Mouse (Mus musculus): Measurements from ENCODE around the gene Grap.
A peak's percentile ranks its signal among the peaks of the same experiment; 100 is the strongest.

Gene Grap

GRCm38 (mm10) chr11:61658360-61658922, 5.4 kb downstream of the Grap start:
- DNase-seq (ENCODE audit: low spot score) = no peak

GRCm38 (mm10) chr11:61659011-61659858, 6.2 kb downstream of the Grap start:
- no peak for DNase-seq (ENCODE audit: low spot score)

- DNase-seq (ENCODE audit: low spot score) = no peak
Observed at GRCm38 (mm10) chr11:61660001-61660400, 6.9 kb downstream of the Grap start.

GRCm38 (mm10) chr11:61660806-61661392, 7.8 kb downstream of the Grap start:
- no peak for DNase-seq (ENCODE audit: low spot score)

- DNase-seq (ENCODE audit: low spot score) = no peak
Observed at GRCm38 (mm10) chr11:61662189-61662588, 9.1 kb downstream of the Grap start.

GRCm38 (mm10) chr11:61665401-61665800, 12.3 kb downstream of the Grap start:
- DNase-seq (ENCODE audit: low spot score) = no peak

GRCm38 (mm10) chr11:61665991-61666799, 13.1 kb downstream of the Grap start:
- peak; percentile 73 for DNase-seq (ENCODE audit: low spot score)

- DNase-seq (ENCODE audit: low spot score) = no peak
Observed at GRCm38 (mm10) chr11:61667248-61667647, 14.2 kb downstream of the Grap start.

GRCm38 (mm10) chr11:61667782-61668181, 14.7 kb downstream of the Grap start:
- DNase-seq (ENCODE audit: low spot score) = no peak

- DNase-seq (ENCODE audit: low spot score) = no peak
Observed at GRCm38 (mm10) chr11:61669492-61670490, 16.7 kb downstream of the Grap start.

GRCm38 (mm10) chr11:61671781-61672383, 18.8 kb downstream of the Grap start:
- no peak for DNase-seq (ENCODE audit: low spot score)

GRCm38 (mm10) chr11:61673686-61674085, 20.6 kb downstream of the Grap start:
- peak; percentile 52 for DNase-seq (ENCODE audit: low spot score)

GRCm38 (mm10) chr11:61674151-61674838, 21.2 kb downstream of the Grap start:
- DNase-seq (ENCODE audit: low spot score) = no peak

- DNase-seq (ENCODE audit: low spot score) = peak; percentile 78
Observed at GRCm38 (mm10) chr11:61674839-61675159, 21.7 kb downstream of the Grap start.

GRCm38 (mm10) chr11:61675332-61675731, 22.3 kb downstream of the Grap start:
- no peak for DNase-seq (ENCODE audit: low spot score)

GRCm38 (mm10) chr11:61676216-61676854, 23.3 kb downstream of the Grap start:
- no peak for DNase-seq (ENCODE audit: low spot score)

GRCm38 (mm10) chr11:61677709-61678108, 24.6 kb downstream of the Grap start:
- DNase-seq (ENCODE audit: low spot score) = no peak

GRCm38 (mm10) chr11:61679091-61679866, 26.2 kb downstream of the Grap start:
- DNase-seq (ENCODE audit: low spot score) = no peak
